Mouse (Mus musculus) limb, embryonic 11.5 days (tissue): ENCODE data around the gene Nf1. TPM values are rescaled to one million over a fixed set of nuclear protein-coding genes. Genes with fewer than 3 reads are reported as not detected.
"Not testable (repeated sequence)": the region's sequence is repeated elsewhere in the genome, so short reads cannot be mapped to it uniquely, and the experiment has no call there.

ENCODE experiments used
- ATAC-seq: fragments of 200-750 bp; cut with Nextera tagmentation; 2 replicates; pipeline ENCODE4 v1.8.0; 2017; ENCODE audit warnings: low read depth; ENCODE audit not compliant: insufficient number of reproducible peaks, low FRiP score, low TSS enrichment
- DNase-seq: peaks from one replicate; pipeline ENCODE4 v3.0.0-alpha.2; 2015; ENCODE audit warnings: low spot score
- H3K27ac ChIP-seq: fragments of 300-500 bp; sonication (generic); replicated peaks from 2 replicates; pipeline ENCODE4 v1.5.1; 2014; ENCODE audit warnings: low read depth, mild to moderate bottlenecking, low read length
- H3K27me3 ChIP-seq: fragments of 300-500 bp; sonication (generic); 2 replicates; pipeline ENCODE4 v1.6.1; 2014; ENCODE audit warnings: mild to moderate bottlenecking, low read length, mixed read lengths; ENCODE audit not compliant: control insufficient read depth, insufficient read depth
- H3K36me3 ChIP-seq: fragments of 300-500 bp; sonication (generic); 2 replicates; pipeline ENCODE4 v1.6.1; 2014; ENCODE audit warnings: mild to moderate bottlenecking, low read length, moderate library complexity, mixed read lengths; ENCODE audit not compliant: control insufficient read depth, insufficient read depth
- H3K4me1 ChIP-seq: fragments of 300-500 bp; sonication (generic); 2 replicates; pipeline ENCODE4 v1.6.1; 2014; ENCODE audit warnings: low read length, mixed read lengths; ENCODE audit not compliant: control insufficient read depth, insufficient read depth
- H3K4me2 ChIP-seq: fragments of 300-500 bp; sonication (generic); 2 replicates; pipeline ENCODE4 v1.6.1; 2014; ENCODE audit warnings: low read depth, mild to moderate bottlenecking, moderate library complexity; ENCODE audit not compliant: severe bottlenecking
- H3K4me3 ChIP-seq: fragments of 300-500 bp; sonication (generic); 2 replicates; pipeline ENCODE4 v1.5.1; 2014; ENCODE audit warnings: low read depth, low read length
- H3K9ac ChIP-seq: fragments of 300-500 bp; sonication (generic); 2 replicates; pipeline ENCODE4 v1.6.1; 2014; ENCODE audit warnings: mild to moderate bottlenecking, low read length
- H3K9me3 ChIP-seq: fragments of 300-500 bp; sonication (generic); 2 replicates; pipeline ENCODE4 v1.6.1; 2016; ENCODE audit warnings: low read length; ENCODE audit not compliant: control insufficient read depth
- WGBS: fragments of 180-500 bp; shearing (Covaris S2); extraction: QIAGEN DNeasy Blood & Tissue Kit; methylation state at CpG from one replicate; pipeline ENCODE4 v1.1.7; 2014; 5-methylcytosine and 5-hydroxymethylcytosine counted together
- polyA plus RNA-seq: library from polyadenylated mRNA; unstranded; fragments of >200 nt; fragmentation: Nextera tagmentation; extraction: Ambion mirVana; gene quantifications from 2 replicates; pipeline ENCODE4 v1.2.1, GENCODE M21; 2014

The Nf1 gene
- polyA plus RNA-seq, 1 experiment from 2014 or later = 9.9 TPM

GRCm38 (mm10) chr11:79299719-79300431, 39.6 kb upstream of the Nf1 start:
- H3K27ac ChIP-seq = no peak overlapping the region
- H3K4me3 ChIP-seq = no peak overlapping the region
- no peaks in the 10 kb centered on the region for H3K9me3 ChIP-seq
- 76% methylated on average over 9 of the region's 9 CpGs for WGBS
- H3K4me1 ChIP-seq = no peaks in the 10 kb centered on the region
- no peaks in the 10 kb centered on the region for H3K27me3 ChIP-seq
- ATAC-seq (no peak), DNase-seq (no peak)
- H3K9ac ChIP-seq = no peak overlapping the region
- no peak overlapping the region for H3K4me2 ChIP-seq
- no peaks in the 10 kb centered on the region for H3K36me3 ChIP-seq

GRCm38 (mm10) chr11:79303109-79303508, 36.4 kb upstream of the Nf1 start:
- no peak overlapping the region for H3K4me3 ChIP-seq
- H3K27me3 ChIP-seq = no peaks in the 10 kb centered on the region
- H3K4me1 ChIP-seq = peaks cover 15% of the 10 kb centered on the region; the same call in 1 of the 2 replicates
- H3K9ac ChIP-seq = no peak overlapping the region
- H3K4me2 ChIP-seq = no peak overlapping the region
- WGBS = 90% methylated on average over 6 of the region's 6 CpGs
- H3K9me3 ChIP-seq = no peaks in the 10 kb centered on the region
- no peak for ATAC-seq
- H3K27ac ChIP-seq = no peak overlapping the region
- no peaks in the 10 kb centered on the region for H3K36me3 ChIP-seq
- DNase-seq = no peak

GRCm38 (mm10) chr11:79304245-79304644, 35.2 kb upstream of the Nf1 start:
- 78% methylated on average over 4 of the region's 4 CpGs for WGBS
- not testable (repeated sequence) for DNase-seq, H3K27ac ChIP-seq, ATAC-seq, H3K9me3 ChIP-seq, H3K27me3 ChIP-seq, H3K36me3 ChIP-seq, H3K4me2 ChIP-seq, H3K9ac ChIP-seq, H3K4me3 ChIP-seq
- H3K4me1 ChIP-seq = peaks cover 18% of the 10 kb centered on the region; the same call in 1 of the 2 replicates

- H3K4me2 ChIP-seq = no peak overlapping the region
- peaks cover 18% of the 10 kb centered on the region; the same call in 1 of the 2 replicates for H3K4me1 ChIP-seq
- no peaks in the 10 kb centered on the region for H3K9me3 ChIP-seq
- H3K4me3 ChIP-seq = no peak overlapping the region
- ATAC-seq = no peak
- no peak overlapping the region for H3K9ac ChIP-seq
- 68% methylated on average over 9 of the region's 9 CpGs for WGBS
- no peak for DNase-seq
- H3K36me3 ChIP-seq = no peaks in the 10 kb centered on the region
- no peak overlapping the region for H3K27ac ChIP-seq
- H3K27me3 ChIP-seq = no peaks in the 10 kb centered on the region
Observed at GRCm38 (mm10) chr11:79305697-79306340, 33.7 kb upstream of the Nf1 start.

- H3K27me3 ChIP-seq = no peaks in the 10 kb centered on the region
- no peak overlapping the region for H3K4me3 ChIP-seq
- ATAC-seq = no peak
- no peak overlapping the region for H3K4me2 ChIP-seq
- DNase-seq = peak; percentile 42
- H3K9me3 ChIP-seq = no peaks in the 10 kb centered on the region
- WGBS = 40% methylated on average over 7 of the region's 7 CpGs
- H3K27ac ChIP-seq = peak overlapping the region; percentile 24
- H3K9ac ChIP-seq = 0 out of 2 replicates have a peak overlapping the region, but pooled peaks have one; percentile 46
- H3K36me3 ChIP-seq = no peaks in the 10 kb centered on the region
- peaks cover 18% of the 10 kb centered on the region; the same call in 1 of the 2 replicates for H3K4me1 ChIP-seq
Observed at GRCm38 (mm10) chr11:79306510-79306909, 33.0 kb upstream of the Nf1 start.

GRCm38 (mm10) chr11:79306996-79307395, 32.5 kb upstream of the Nf1 start:
- DNase-seq (peak; percentile 49), ATAC-seq (no peak)
- 40% methylated on average over 10 of the region's 10 CpGs for WGBS
- Histone ChIP-seq H3K4me2 (no peak overlapping the region), H3K27me3 (no peaks in the 10 kb centered on the region), H3K4me1 (peaks cover 18% of the 10 kb centered on the region; the same call in 1 of the 2 replicates), H3K27ac (peak overlapping the region; percentile 24), H3K4me3 (no peak overlapping the region), H3K36me3 (no peaks in the 10 kb centered on the region), H3K9me3 (no peaks in the 10 kb centered on the region), H3K9ac (0 out of 2 replicates have a peak overlapping the region, but pooled peaks have one; percentile 46)

- Histone ChIP-seq H3K4me1 (peaks cover 18% of the 10 kb centered on the region; the same call in 1 of the 2 replicates), H3K9ac (no peak overlapping the region), H3K27me3 (no peaks in the 10 kb centered on the region), H3K27ac (peak overlapping the region; percentile 24), H3K4me2 (no peak overlapping the region), H3K36me3 (no peaks in the 10 kb centered on the region), H3K4me3 (no peak overlapping the region), H3K9me3 (no peaks in the 10 kb centered on the region)
- ATAC-seq (no peak), DNase-seq (no peak)
- 67% methylated on average over 9 of the region's 9 CpGs for WGBS
Observed at GRCm38 (mm10) chr11:79307560-79308200, 31.8 kb upstream of the Nf1 start.

GRCm38 (mm10) chr11:79310467-79310866, 29.0 kb upstream of the Nf1 start:
- ATAC-seq (no peak), DNase-seq (no peak)
- H3K27ac ChIP-seq = no peak overlapping the region
- whole genome bisulfite sequencing = 93% methylated on average over 5 of the region's 5 CpGs
- H3K36me3 ChIP-seq = no peaks in the 10 kb centered on the region
- H3K4me1 ChIP-seq = peaks cover 18% of the 10 kb centered on the region; the same call in 1 of the 2 replicates
- no peak overlapping the region for H3K4me3 ChIP-seq
- H3K27me3 ChIP-seq = no peaks in the 10 kb centered on the region
- no peaks in the 10 kb centered on the region for H3K9me3 ChIP-seq
- H3K9ac ChIP-seq = no peak overlapping the region
- no peak overlapping the region for H3K4me2 ChIP-seq
